Mouse (Mus musculus) lung, adult 2 months (tissue): ENCODE results near the gene Glyr1.

Experiments
- CTCF ChIP-seq: fragments of 200-500 bp; IDR thresholded peaks from 2 replicates; pipeline ENCODE4 v1.5.1; 2011; ENCODE audit warnings: mild to moderate bottlenecking, low read length, control low read depth; ENCODE audit not compliant: insufficient read depth
- POLR2A ChIP-seq: fragments of 200-500 bp; IDR thresholded peaks from 2 replicates; pipeline ENCODE4 v1.6.1; 2011; ENCODE audit warnings: low read depth, mild to moderate bottlenecking, control low read depth, low read length, borderline replicate concordance; ENCODE audit errors: extremely low read depth

GRCm38 (mm10) chr16:5012036-5013005 lies 37.3 kb downstream of the Glyr1 start:
- peak; percentile 20; the same call in 1 of the 2 replicates for TF ChIP-seq POLR2A
- TF ChIP-seq CTCF = no peak
